22 mouse cellular contexts compared by ENCODE assay signal in the genomic region with DNA sequence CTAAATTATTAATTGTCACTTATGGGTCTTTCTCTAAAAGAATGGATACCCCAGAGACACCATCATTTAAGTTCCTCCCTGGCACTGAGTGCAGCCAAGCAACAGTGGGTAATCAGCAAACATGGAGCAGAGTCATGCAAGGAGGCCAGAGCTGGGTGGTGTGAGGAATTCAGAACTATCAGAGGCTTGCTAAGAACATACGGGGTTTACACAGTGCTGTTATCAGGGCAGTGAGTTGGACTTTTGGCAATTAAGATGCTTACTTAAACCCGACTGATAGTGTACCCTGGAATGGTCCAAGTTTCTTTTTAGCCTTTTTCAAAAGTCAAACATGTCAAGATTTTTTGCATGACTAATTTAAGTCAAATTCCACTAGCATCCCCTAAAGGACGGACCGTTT.
DNase-seq lines count a peak whose midpoint lies in the region; ATAC-seq and TF ChIP-seq lines count a peak whose summit lies in the region.
"Had no signal": no experiment of that assay in that cellular context is flagged by ENCODE, and none has a peak within 500 bp of the region (broad histone marks: within the 10 kb centered on the region; RNA-seq: fewer than 3 reads in every experiment).

No protein-coding gene starts in this region.

- H3K36me3 ChIP-seq in lung, embryonic 14.5 days (ENCODE audit: insufficient read depth) = no peaks in the 10 kb centered on the region
- no peaks in the 10 kb centered on the region for H3K36me3 ChIP-seq in midbrain, embryonic 13.5 days
- H3K36me3 ChIP-seq in midbrain, postnatal 0 days (ENCODE audit: insufficient read depth, low read length) = no peaks in the 10 kb centered on the region
- H3K36me3 ChIP-seq: embryonic facial prominence, embryonic 12.5 days; G1E; hindbrain, embryonic 15.5 days; limb, embryonic 10.5 days; lung, embryonic 15.5 days had no signal

- no peak overlapping the region for H3K4me2 ChIP-seq in lung, embryonic 14.5 days
- no peak overlapping the region for H3K4me2 ChIP-seq in midbrain, embryonic 13.5 days (replicated peaks)
- no peak overlapping the region for H3K4me2 ChIP-seq in midbrain, postnatal 0 days (ENCODE audit: low read depth, low read length, poor library complexity, severe bottlenecking)
- H3K4me2 ChIP-seq: embryonic facial prominence, embryonic 12.5 days; forebrain, embryonic 13.5 days; hindbrain, embryonic 15.5 days; liver, embryonic 11.5 days; lung, embryonic 15.5 days had no signal

- peak; percentile 28 for DNase-seq in heart, adult 8-10 months (ENCODE audit: low spot score)
- DNase-seq in heart, postnatal 14 days = no peak
- peak; percentile 34 for DNase-seq in lung, embryonic 14.5 days
- DNase-seq in lung, postnatal 4 days = no peak
- DNase-seq in midbrain, postnatal 0 days (ENCODE audit: low spot score) = no peak
- DNase-seq in urinary bladder, postnatal 25 days (ENCODE audit: low spot score) = no peak
- DNase-seq: adrenal gland, postnatal 10 days; cerebellum, adult 9-11 months; kidney, adult 11 months; thymus, adult 18-20 months; thymus, postnatal 4 days had no signal

- H3K27ac ChIP-seq in lung, embryonic 14.5 days (ENCODE audit: low read depth) = no peak overlapping the region
- no peak overlapping the region for H3K27ac ChIP-seq in midbrain, embryonic 13.5 days
- H3K27ac ChIP-seq in midbrain, postnatal 0 days (ENCODE audit: low read depth, low read length) = no peak overlapping the region
- H3K27ac ChIP-seq: embryonic facial prominence, embryonic 12.5 days; forebrain, embryonic 13.5 days; hindbrain, embryonic 15.5 days; limb, embryonic 10.5 days; lung, embryonic 15.5 days had no signal

- H3K4me3 ChIP-seq in lung, embryonic 14.5 days (ENCODE audit: low read depth, low read length) = no peak overlapping the region
- no peak overlapping the region for H3K4me3 ChIP-seq in midbrain, embryonic 13.5 days (replicated peaks)
- H3K4me3 ChIP-seq in midbrain, postnatal 0 days (ENCODE audit: low read depth, low read length) = no peak overlapping the region
- H3K4me3 ChIP-seq: embryonic facial prominence, embryonic 12.5 days; erythroblast, embryonic 14.5 days; forebrain, embryonic 13.5 days; hindbrain, embryonic 15.5 days; limb, embryonic 10.5 days; lung, embryonic 15.5 days had no signal

- no peaks in the 10 kb centered on the region for H3K9me3 ChIP-seq in lung, embryonic 14.5 days (ENCODE audit: low read depth, low read length)
- no peaks in the 10 kb centered on the region for H3K9me3 ChIP-seq in midbrain, embryonic 13.5 days
- no peaks in the 10 kb centered on the region for H3K9me3 ChIP-seq in midbrain, postnatal 0 days (ENCODE audit: low read length)
- H3K9me3 ChIP-seq: embryonic facial prominence, embryonic 12.5 days; forebrain, embryonic 13.5 days; hindbrain, embryonic 15.5 days; limb, embryonic 10.5 days; lung, embryonic 15.5 days had no signal

- H3K9ac ChIP-seq in lung, embryonic 14.5 days = no peak overlapping the region
- H3K9ac ChIP-seq in midbrain, embryonic 13.5 days (replicated peaks) = no peak overlapping the region
- no peak overlapping the region for H3K9ac ChIP-seq in midbrain, postnatal 0 days (replicated peaks; ENCODE audit: low read length, poor library complexity, severe bottlenecking)
- H3K9ac ChIP-seq: embryonic facial prominence, embryonic 12.5 days; forebrain, embryonic 13.5 days; hindbrain, embryonic 15.5 days; lung, embryonic 15.5 days had no signal

- H3K4me1 ChIP-seq in lung, embryonic 14.5 days (ENCODE audit: insufficient read depth) = no peaks in the 10 kb centered on the region
- H3K4me1 ChIP-seq in midbrain, embryonic 13.5 days (replicated peaks) = peaks cover 19% of the 10 kb centered on the region
- H3K4me1 ChIP-seq in midbrain, postnatal 0 days (ENCODE audit: insufficient read depth, low read length) = peaks cover 3% of the 10 kb centered on the region
- H3K4me1 ChIP-seq: embryonic facial prominence, embryonic 12.5 days; lung, embryonic 15.5 days had no signal

- intact Hi-C loops in heart, postnatal 14 days (cut with DNase I) = no loop called here

- WGBS in lung, embryonic 14.5 days = 21% methylated on average over 4 of the region's 4 CpGs
- WGBS in midbrain, embryonic 13.5 days = 26% methylated on average over 4 of the region's 4 CpGs
- WGBS in midbrain, postnatal 0 days = 24% methylated on average over 4 of the region's 4 CpGs

- TF ChIP-seq CTCF in lung, embryonic 14.5 days (IDR thresholded peaks at IDR 0.05; ENCODE audit: low read depth) = no peak
- no peak for TF ChIP-seq CTCF in midbrain, postnatal 0 days (IDR thresholded peaks at IDR 0.05)

- H3K27me3 ChIP-seq in lung, embryonic 14.5 days (ENCODE audit: insufficient read depth, low read length) = no peaks in the 10 kb centered on the region
- peaks cover 27% of the 10 kb centered on the region for H3K27me3 ChIP-seq in midbrain, embryonic 13.5 days
- H3K27me3 ChIP-seq in midbrain, postnatal 0 days (ENCODE audit: insufficient read depth, low read length) = no peaks in the 10 kb centered on the region
- H3K27me3 ChIP-seq: embryonic facial prominence, embryonic 12.5 days; forebrain, embryonic 13.5 days; hindbrain, embryonic 15.5 days; lung, embryonic 15.5 days had no signal

- no peak for ATAC-seq in lung, embryonic 14.5 days (ENCODE audit: insufficient read depth)
- ATAC-seq in midbrain, embryonic 13.5 days = 0 out of 2 replicates have a peak, but pooled peaks have one; percentile 17
- ATAC-seq in midbrain, postnatal 0 days (ENCODE audit: low FRiP score) = no peak
- ATAC-seq in megakaryocyte-erythroid progenitor cell, adult 5-6 weeks (replicated peaks; ENCODE audit: low FRiP score, low TSS enrichment, poor library complexity, severe bottlenecking) = no peak
- ATAC-seq: activated CD4-positive, CD25-positive, alpha-beta regulatory T cell, adult 4 months; forebrain, embryonic 13.5 days had no signal

Comparison
In these comparisons a context has a peak if more than half of its experiments do, and no peak if none do; other contexts are left out.
1. DNase-seq: peak in heart, adult 8-10 months (single experiment) and lung, embryonic 14.5 days (single experiment); none in heart, postnatal 14 days (0 of 2), lung, postnatal 4 days (0 of 2), midbrain, postnatal 0 days (single experiment) and urinary bladder, postnatal 25 days (single experiment).